Mouse (Mus musculus): ENCODE results near the gene Snrpb2.

DNA sequence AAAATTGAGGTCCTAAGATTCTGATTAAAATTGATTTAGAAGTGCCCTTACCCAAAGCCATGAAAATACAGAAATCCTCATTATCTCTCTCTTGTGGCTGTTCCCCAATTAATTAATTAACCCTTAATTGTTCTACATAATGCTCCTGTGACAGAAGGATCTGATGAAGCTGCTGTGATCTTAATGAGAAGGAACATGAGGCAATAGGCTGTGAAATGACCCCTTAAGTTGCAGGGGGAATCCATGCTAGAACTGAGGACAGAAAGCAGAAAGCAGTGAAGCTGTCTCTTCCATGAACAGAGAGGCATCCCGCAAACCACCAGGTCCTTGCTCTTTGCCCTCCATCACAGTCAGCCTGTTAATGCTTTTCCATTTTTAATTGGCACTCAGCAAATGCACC, 31.6 kb upstream of the Snrpb2 start:
- TF ChIP-seq CTCF (IDR thresholded peaks at IDR 0.05; ENCODE audit: low read depth) = no peak
- no peak for TF ChIP-seq EP300 (IDR thresholded peaks at IDR 0.05; ENCODE audit: low read depth)
